Mouse (Mus musculus) urinary bladder, adult 18-20 months (tissue): ENCODE measurements around the gene Cdk11b.
"Not testable (repeated sequence)": the region's sequence is repeated elsewhere in the genome, so short reads cannot be mapped to it uniquely, and the experiment has no call there.

ENCODE experiments used
- DNase-seq, 2 experiments: peaks; one replicate each; pipeline ENCODE4 v3.0.0; 2022; ENCODE audit warnings: low spot score in 2 of 2, mixed read lengths in 2 of 2

Gene Cdk11b

DNA sequence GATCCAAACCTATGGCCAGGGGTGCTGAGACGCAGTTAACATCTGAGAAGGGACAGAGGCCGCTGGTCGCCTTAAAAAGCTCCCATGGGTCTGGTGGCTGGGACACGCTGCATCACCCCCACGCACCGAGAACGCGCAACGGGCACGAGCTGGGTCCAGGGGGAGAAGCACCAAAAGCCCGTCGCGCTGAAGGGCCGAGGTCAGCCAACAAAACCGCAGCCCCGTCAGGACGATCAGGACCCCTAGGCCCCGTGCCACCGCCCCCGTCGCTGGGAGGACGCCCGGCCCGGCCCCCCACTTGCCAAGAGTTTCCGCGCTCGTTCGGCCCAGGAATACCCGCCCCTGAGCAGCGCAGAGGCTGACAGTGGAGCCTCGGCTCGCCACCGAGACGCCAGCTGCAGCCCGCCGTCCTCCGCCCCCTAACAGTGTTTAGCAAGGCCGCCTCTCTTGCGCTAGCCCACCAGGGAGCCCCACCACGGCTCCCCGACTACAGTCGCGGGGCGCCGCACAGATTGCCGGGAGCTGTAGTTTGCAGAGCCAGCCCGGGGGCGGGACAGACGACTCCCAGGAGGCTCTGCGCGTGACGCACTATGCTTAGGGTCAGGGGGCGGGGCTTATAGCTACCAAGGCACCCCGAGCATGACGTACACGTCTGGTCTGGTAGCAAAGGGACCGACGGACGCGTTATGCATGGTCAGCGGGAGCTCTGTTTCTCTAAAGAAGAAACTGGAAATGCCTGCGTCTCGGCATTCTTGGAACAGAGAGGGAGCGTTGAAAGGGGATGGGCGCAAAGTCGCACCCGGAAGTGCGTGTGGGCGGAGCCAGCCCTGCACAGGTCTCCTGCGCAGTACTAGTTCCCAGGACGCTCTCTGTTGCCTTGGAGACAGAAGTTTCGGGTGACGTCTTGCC, 44.3 kb downstream of the Cdk11b start, which contains the start of gene Mib2:
TSS of gene Mib2 (minus strand) at position 510 of the 909 bp plus-strand sequence.
- DNase-seq: peak; percentile 94 to 95

DNA sequence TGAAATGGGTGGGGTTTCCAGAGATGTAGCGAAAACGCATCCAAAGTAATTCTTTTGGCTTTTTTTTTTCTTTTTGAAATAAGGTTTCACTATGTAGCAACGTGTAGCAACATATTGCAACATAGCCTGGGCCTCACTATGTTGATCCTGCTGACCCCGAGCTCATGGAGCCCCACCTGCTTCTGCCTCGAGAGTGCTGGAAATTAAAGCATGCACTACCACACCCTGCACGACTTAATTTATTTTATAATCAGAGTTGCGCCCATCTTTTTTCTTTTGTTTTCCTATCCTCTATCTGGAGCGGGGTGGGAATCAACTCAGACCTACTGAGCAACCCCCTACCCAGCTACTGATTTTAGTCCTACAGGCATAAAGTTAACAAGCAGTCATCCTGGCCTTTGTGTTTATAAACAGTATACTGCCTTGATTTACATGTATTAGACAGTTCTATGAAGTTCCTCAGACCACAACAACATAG, 45.0 kb downstream of the Cdk11b start:
- no peak for DNase-seq

DNA sequence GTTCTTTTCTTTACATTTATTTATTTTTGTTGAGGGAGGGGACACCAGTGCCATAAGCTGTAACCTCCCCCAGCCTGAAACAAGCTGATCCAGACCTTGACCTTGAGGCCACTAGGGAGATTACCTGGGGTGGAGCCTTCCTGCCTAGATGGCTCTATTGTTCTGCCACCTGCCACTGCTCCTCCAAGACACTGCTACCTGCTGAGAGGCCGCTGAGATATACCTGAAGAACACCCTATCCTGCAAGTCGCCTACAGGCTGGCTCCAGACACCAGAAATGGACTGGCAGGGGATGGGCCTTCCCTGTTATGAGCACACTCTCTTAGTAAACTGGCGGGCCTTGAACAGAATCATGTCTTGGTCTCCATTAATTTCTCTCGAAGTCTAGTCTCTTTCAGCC, 45.6 kb downstream of the Cdk11b start:
- DNase-seq: not testable (repeated sequence)

DNA sequence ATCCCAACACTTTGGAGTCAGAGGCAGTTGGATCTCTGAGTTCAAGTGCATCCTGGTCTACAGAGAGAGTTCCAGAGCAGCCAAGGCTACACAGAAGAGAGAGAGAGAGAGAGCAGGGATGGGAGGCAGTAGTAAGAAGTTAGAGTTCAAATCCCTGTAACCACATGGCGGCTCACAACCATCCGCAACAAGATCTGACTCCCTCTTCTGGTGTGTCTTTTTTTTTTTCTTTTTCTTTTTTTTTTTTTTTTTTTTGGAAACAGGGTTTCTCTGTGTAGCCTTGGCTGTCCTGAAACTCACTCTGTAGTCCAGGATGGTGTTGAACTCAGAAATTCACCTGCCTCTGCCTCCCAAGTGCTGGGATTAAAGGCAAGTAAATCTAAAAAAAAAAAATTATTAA, 47.4 kb downstream of the Cdk11b start:
- DNase-seq: no peak

DNA sequence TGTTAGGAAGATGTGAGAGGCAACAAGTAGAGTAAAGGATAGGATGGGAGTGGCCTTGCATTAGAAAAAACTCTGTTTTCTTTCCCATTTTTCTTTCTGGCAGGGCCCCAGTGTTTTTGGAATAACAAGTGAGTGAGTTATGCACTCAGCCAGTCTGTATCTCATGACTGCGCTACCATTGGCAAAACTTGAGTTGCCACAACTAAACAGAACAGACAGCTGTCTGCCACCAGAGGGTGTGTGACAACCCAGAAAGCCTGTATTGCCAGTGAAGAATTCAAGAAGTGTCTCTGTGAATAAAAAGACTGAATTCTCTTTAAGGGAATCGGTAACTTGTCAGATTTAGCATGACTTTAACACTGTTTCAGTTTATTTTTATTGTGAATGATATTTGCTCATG, 51.3 kb downstream of the Cdk11b start:
- no peak for DNase-seq

DNA sequence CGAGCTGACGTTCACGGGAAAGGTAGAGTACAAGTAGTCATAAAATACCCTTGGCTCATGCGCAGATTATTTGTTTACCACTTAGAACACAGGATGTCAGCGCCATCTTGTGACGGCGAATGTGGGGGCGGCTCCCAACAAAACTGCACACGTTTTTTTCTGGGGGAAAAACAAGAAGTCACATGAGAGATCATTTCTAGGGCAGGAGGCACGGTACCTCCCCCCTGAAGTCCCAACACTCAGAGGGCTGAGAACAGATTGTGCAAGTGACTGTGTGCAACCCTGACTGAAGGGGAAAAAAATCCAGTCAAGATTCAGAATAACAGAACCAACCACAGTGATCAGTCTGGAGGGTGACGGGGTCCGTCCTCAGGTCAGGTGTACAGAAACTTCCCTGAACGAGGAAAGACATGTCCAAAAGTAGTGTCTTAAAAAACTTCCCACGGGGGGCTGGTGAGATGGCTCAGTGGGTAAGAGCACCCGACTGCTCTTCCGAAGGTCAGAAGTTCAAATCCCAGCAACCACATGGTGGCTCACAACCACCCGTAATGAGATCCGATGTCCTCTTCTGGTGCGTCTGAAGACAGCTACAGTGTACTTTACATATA, 59.1 kb downstream of the Cdk11b start:
- DNase-seq: not testable (repeated sequence)

DNA sequence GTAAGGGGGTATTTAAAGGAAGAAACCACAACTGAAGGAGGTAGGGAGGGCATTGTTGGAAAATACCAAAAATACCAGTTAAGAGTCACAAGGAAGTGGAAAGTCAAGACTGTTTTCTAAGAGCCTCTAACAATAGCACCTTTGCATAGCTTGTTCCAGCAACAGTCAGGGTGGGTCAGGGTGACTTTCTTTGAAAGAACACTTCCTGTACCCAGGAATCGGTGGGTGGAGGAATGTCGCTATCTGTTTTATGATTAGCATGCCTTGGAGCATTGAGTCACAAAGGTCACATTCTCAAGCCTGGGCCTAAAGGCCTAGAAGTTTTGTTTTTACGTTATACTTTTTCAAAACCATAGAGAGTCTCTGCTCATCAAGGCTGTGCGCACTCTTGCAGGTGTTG, 63.1 kb downstream of the Cdk11b start:
- DNase-seq: not testable (repeated sequence)

DNA sequence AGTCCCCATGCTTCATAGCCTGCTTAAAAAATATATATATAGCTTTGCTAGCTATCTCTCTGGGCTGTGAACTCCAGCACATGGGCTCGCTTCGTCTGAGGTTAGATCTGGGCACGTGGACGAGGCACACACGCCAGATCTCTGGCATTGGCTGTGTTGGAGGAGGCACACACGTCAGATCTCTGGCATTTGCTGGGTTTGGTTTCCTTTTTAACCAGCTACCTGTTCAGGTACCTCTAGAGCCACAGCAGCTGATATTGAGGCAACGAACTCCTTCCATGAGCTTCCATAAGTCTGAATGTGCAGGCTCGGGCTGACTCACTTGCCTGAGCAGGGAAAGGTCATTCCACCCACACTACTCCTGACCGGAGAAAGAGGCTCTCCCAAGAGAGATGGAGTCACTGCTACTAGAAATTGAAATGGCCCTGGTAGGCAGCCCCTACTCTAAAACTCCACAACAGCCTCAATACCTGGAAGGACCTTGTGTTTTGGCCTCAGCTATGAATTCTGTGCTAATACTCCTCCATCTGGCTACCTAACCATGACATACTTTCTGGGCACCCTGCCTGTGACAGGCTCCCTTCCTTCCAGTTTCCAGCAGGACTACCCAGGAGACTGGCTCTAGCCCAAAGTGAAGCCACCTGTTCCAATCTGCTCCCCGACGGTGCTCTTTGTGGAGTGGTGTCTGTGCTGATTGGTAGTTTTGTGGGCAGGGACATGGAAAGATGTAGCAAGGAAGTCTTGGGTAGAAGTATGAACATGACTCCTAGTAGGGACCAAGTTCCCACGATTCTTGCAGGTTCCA, 66.1 kb downstream of the Cdk11b start:
- no peak for DNase-seq

DNA sequence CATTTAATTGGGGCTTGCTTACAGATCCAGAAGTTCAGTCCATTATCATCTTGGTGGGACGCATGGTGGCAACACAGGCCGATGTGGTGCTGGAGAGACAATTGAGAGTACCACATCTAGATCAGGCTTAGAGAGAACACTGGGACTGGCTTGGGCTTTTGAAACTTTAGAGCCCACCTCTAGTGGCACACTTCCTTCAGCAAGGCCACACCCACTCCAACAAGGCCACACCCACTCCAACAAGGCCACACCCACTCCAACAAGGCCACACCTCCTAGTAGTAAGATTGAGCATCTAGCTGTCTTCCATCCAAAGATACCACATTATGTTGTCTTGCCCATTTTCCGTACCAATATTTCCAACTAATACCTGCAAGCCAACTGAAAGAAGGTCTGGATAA, 67.8 kb downstream of the Cdk11b start:
- DNase-seq: no peak

DNA sequence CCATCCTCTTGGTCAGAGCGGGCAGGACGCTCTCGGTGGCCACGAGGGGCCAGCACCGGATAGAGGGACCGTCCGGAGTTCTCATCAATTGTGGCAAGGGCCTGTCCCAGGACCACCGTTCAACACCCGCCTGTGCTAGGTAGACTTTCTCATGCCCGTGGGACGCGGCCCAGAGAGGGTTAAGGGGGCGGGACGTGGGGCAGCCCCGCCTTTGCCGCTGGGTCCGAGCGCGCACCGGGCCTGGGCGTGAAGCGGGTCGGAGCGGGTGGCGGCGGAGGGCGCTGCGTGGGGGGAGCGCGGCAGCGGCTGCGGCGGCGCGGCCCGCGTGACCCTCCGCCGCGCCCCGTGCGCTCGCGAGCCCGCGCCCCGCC, 69.4 kb downstream of the Cdk11b start, which contains the start of gene Fndc10:
TSS of gene Fndc10 (plus strand) at position 232 of the 371 bp plus-strand sequence.
- DNase-seq: peak; percentile 38 to 73

DNA sequence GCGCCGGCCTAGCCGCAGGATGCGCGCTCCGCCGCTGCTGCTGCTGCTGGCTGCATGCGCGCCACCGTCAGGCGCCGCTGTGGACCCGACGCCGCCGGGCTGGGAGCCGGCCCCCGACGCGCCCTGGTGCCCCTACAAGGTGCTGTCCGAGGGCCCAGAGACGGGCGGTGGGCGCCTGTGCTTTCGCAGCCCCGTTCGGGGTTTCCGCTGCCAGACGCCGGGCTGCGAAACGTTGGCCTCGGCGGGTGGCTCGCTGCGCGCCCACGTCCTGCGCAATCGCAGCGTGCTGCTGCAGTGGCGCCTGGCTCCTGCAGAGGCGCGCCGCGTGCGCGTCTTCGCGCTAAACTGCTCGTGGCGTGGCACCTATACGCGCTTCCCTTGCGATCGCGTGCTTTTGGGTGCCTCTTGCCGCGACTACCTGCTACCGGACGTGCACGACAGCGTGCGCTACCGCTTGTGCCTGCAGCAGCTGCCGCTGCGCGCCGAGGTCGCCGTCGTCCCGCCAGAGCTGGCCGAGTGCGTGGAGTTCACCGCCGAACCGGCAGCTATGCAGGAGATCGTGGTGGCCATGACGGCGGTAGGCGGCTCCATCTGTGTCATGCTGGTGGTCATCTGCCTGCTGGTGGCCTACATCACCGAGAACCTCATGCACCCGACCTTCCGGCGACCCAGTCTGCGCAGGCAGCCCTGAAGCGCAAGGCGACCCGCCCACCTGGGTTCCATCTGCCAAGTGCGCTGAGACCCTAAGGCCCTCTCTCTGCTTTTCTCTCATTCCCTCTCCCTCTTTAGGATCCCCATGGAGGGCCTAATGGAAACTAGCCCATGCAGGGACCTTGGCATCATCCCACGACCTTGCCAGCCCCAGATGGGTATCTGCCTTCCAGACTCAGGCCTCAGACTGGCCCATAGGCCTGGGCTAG, 70.1 kb downstream of the Cdk11b start:
- peak; percentile 30 to 75 for DNase-seq

DNA sequence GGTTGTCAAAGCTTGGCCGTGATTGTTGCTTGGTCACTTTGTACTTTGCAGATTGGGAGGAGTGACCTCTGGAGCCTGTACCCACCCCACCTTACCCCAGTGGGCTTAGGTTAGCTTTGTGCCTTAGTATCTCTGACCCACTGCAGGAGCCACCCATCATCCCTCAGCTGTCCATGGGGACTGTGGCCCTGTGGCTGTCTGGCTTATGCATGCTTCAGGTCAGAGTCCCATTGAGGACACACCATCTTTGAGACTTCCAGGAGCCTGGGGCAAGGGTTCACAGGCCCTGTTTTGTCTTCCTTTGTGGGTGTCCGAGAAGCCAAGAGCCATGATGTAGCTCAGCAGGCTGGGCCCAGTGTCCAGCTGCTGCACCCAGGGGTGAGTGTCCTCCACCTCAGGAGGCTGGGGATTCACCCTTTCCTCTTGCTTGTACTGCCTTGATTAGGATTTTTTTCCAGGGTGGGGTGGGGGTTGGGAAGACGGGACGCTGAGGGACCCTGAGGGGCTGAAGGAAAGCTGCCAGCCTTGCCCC, 70.9 kb downstream of the Cdk11b start:
- no peak for DNase-seq

DNA sequence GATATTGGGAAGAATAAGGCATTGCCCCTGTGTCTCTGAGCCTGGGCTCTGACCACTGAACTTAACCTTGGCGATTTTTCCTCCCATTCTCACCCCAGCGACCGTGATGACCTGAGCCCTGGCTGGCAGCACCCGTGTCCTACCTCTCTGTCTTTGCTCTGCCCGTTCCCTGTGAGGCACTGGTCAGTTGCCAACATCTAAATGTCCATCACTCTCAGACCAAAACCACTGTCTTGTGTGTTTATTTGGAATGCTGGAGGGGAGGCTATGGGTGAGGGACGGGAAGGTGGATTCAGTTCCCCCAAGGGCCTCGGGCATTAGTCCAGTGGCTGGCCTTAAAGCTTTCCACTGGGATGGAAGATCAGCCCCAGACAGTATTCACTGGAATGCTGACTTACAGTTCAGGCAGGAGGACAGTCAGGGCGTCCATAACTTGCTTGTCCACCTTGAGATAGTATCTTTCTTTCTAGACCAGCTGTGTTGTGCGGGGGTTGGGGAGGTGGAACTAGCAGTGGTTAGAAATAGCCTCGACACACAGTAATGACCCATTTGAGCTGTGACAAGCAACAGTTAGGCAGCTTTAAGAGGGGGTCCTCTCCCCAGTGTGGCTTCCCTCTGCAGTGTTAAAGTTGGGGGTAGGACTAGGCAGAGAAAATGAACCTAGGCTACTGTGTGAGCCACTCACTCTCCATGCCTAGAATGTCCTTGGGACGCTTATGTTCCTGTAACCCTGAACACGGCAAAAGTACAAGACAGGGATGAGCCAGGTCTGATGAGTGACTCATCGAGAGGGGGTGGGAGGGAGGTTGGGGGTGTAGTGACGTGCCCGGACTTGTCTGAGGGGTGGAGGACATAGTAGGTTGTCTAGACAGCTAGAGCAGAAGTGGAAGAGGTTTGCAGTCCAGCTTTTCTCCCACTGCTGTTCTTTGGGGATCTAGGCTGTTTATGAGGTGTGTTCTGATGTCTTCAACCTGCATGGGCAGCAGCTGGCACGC, 71.9 kb downstream of the Cdk11b start:
- no peak for DNase-seq
